Mouse (Mus musculus) heart, embryonic 16.5 days (tissue): ENCODE results near the gene Pla2g6. TPM values are rescaled to one million over a fixed set of nuclear protein-coding genes. Genes with fewer than 3 reads are reported as not detected.
A peak's percentile ranks its signal among the peaks of the same experiment; 100 is the strongest.

Source experiments
- ATAC-seq: fragments of 200-750 bp; cut with Nextera tagmentation; replicated peaks from 2 replicates; pipeline ENCODE4 v1.8.0; 2017; ENCODE audit warnings: moderate number of reproducible peaks; ENCODE audit not compliant: insufficient read depth, low FRiP score; ENCODE audit errors: extremely low read depth
- H3K27ac ChIP-seq: fragments of 300-500 bp; sonication (generic); 2 replicates; pipeline ENCODE4 v1.5.1; 2014; ENCODE audit warnings: mild to moderate bottlenecking, low read length, control low read depth, moderate library complexity
- H3K27me3 ChIP-seq: fragments of 300-500 bp; sonication (generic); 2 replicates; pipeline ENCODE4 v1.6.1; 2014; ENCODE audit warnings: low read length, mixed read lengths; ENCODE audit not compliant: control insufficient read depth, insufficient read depth
- H3K36me3 ChIP-seq: fragments of 300-500 bp; sonication (generic); 2 replicates; pipeline ENCODE4 v1.6.1; 2014; ENCODE audit not compliant: control insufficient read depth, insufficient read depth
- H3K4me1 ChIP-seq: fragments of 300-500 bp; sonication (generic); 2 replicates; pipeline ENCODE4 v1.6.1; 2014; ENCODE audit warnings: low read length, mixed read lengths; ENCODE audit not compliant: control insufficient read depth, insufficient read depth
- H3K4me2 ChIP-seq: fragments of 300-500 bp; sonication (generic); 2 replicates; pipeline ENCODE4 v1.6.1; 2014; ENCODE audit warnings: low read depth, mild to moderate bottlenecking, control low read depth, low read length
- H3K4me3 ChIP-seq: fragments of 300-500 bp; sonication (generic); 2 replicates; pipeline ENCODE4 v1.5.1; 2014; ENCODE audit warnings: mild to moderate bottlenecking, control low read depth, low read length
- H3K9ac ChIP-seq: fragments of 300-500 bp; sonication (generic); 2 replicates; pipeline ENCODE4 v1.6.1; 2014; ENCODE audit warnings: low read length, control low read depth
- H3K9me3 ChIP-seq: fragments of 300-500 bp; sonication (generic); replicated peaks from 2 replicates; pipeline ENCODE4 v1.6.1; 2016; ENCODE audit warnings: low read length; ENCODE audit not compliant: control insufficient read depth
- WGBS: fragments of 180-500 bp; shearing (Covaris S2); extraction: QIAGEN DNeasy Blood & Tissue Kit; methylation state at CpG from one replicate; pipeline ENCODE4 v1.1.7; 2014; 5-methylcytosine and 5-hydroxymethylcytosine counted together
- polyA plus RNA-seq: library from polyadenylated mRNA; unstranded; fragments of >200 nt; fragmentation: Nextera tagmentation; extraction: Ambion mirVana; gene quantifications from 2 replicates; pipeline ENCODE4 v1.2.1, GENCODE M21; 2015

The Pla2g6 gene
- polyA plus RNA-seq, result 12.1 and 13.7 TPM in 2 replicates

DNA sequence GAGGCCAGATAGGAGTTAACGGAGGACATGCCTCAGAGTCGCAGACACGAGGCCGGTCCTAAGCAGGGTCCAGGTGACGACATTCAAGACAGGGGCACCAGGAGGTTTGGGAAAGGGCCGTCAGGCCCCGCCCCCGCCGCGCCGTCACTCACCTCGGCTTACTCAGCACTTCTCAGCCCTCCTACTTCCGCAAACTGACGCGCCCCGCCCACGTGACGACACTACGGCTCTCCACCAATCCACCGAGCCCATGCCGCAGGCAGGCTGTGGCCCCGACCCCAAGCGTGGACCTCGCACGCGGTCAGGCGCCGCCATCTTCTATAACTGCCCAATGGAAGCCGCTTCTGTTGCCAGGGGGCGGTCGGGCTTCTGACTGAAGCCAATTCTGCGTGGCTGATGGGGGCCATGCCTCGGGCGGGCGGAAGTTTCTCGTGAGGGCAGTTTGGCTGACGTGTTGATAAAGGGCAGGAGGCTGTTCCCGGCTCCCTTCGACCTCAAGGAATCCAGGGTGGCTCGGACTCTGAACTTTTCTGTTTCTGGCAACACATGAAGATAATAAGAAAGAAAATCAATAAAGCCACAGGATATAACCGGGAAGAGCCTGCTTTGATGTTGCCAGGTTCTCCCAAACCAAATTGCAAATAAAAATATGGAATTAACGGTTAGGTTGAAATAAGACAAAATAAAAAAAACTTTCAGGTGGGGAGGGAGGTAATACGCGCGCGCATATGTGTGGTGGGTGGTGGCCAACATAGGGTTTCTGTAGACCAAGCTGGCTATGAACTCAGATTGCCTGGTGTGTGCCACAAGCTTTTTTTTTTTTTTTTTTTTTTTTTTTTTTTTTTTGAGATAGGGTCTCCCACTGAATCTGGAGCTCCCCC lies at the start of gene Pla2g6:
Gene Pla2g6 (minus strand): TSS at position 333 of the 881 bp plus-strand sequence.
- Histone ChIP-seq H3K9me3 (no peaks in the 10 kb centered on the region), H3K27ac (peak within 1 kb of the TSS; percentile 91), H3K27me3 (no peaks in the 10 kb centered on the region), H3K36me3 (no peaks in the 10 kb centered on the region), H3K9ac (peak within 1 kb of the TSS; percentile 88), H3K4me3 (peak within 1 kb of the TSS; percentile 71), H3K4me1 (peaks cover 23% of the 10 kb centered on the region), H3K4me2 (peak within 1 kb of the TSS; percentile 92)
- WGBS, result 3% methylated on average over 43 of the region's 46 CpGs
- peak; percentile 94 for ATAC-seq

DNA sequence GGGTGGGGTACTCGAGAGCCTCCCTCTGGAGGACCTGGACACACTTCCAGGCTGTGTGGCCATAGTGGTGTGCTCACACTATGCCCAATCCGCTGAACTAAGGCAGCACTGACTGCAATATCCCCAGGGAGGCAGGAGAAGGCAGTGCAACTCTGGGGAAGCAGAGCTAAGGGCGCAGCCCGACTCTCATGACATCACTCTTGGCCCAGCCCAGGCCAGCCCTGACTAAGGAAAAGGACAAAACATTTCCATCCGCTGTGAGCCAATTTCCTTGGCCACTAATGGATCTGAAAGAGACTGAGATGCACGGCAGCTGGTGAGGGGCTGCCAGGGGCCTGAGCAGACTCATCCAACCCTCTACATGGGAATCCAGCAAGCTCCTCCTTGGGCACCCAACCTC lies 49.5 kb upstream of the Pla2g6 start:
- peaks cover 24% of the 10 kb centered on the region for H3K36me3 ChIP-seq
- WGBS, result 51% methylated on average over 6 of the region's 6 CpGs
- peak overlapping the region; percentile 56 for H3K27ac ChIP-seq
- H3K4me2 ChIP-seq, result no peak overlapping the region
- peak; percentile 58; the same call in 1 of the 2 replicates for ATAC-seq
- no peak overlapping the region; the same call in 1 of the 2 replicates for H3K9ac ChIP-seq
- no peaks in the 10 kb centered on the region for H3K9me3 ChIP-seq
- peaks cover 38% of the 10 kb centered on the region for H3K4me1 ChIP-seq
- H3K27me3 ChIP-seq, result no peaks in the 10 kb centered on the region
- H3K4me3 ChIP-seq, result no peak overlapping the region

GRCm38 (mm10) chr15:79374760-79375159 lies 46.6 kb upstream of the Pla2g6 start:
- H3K36me3 ChIP-seq, result peaks cover 27% of the 10 kb centered on the region
- 59% methylated on average over 3 of the region's 3 CpGs for WGBS
- H3K4me1 ChIP-seq, result peaks cover 13% of the 10 kb centered on the region
- H3K4me3 ChIP-seq, result no peak overlapping the region
- no peak overlapping the region for H3K9ac ChIP-seq
- no peaks in the 10 kb centered on the region for H3K27me3 ChIP-seq
- H3K9me3 ChIP-seq, result no peaks in the 10 kb centered on the region
- H3K27ac ChIP-seq, result no peak overlapping the region
- no peak for ATAC-seq
- H3K4me2 ChIP-seq, result no peak overlapping the region

- Histone ChIP-seq H3K36me3 (peaks cover 26% of the 10 kb centered on the region), H3K4me1 (peaks cover 5% of the 10 kb centered on the region), H3K4me2 (no peak overlapping the region), H3K9me3 (no peaks in the 10 kb centered on the region), H3K4me3 (no peak overlapping the region), H3K27me3 (no peaks in the 10 kb centered on the region), H3K9ac (no peak overlapping the region), H3K27ac (no peak overlapping the region)
- no peak for ATAC-seq
- WGBS, result 73% methylated on average over 7 of the region's 7 CpGs
These were observed 42.2 kb upstream of the Pla2g6 start for GRCm38 (mm10) chr15:79370281-79370843.

- Histone ChIP-seq H3K36me3 (peaks cover 33% of the 10 kb centered on the region), H3K4me3 (no peak overlapping the region), H3K9ac (no peak overlapping the region), H3K4me1 (peaks cover 5% of the 10 kb centered on the region), H3K4me2 (no peak overlapping the region), H3K9me3 (no peaks in the 10 kb centered on the region), H3K27ac (peak overlapping the region; percentile 43), H3K27me3 (no peaks in the 10 kb centered on the region)
- no peak for ATAC-seq
- 72% methylated on average over 15 of the region's 15 CpGs for WGBS
These were observed 41.5 kb upstream of the Pla2g6 start for GRCm38 (mm10) chr15:79369452-79370280.

- peaks cover 39% of the 10 kb centered on the region for H3K36me3 ChIP-seq
- WGBS, result 71% methylated on average over 8 of the region's 8 CpGs
- no peaks in the 10 kb centered on the region for H3K27me3 ChIP-seq
- no peak overlapping the region for H3K4me2 ChIP-seq
- H3K4me3 ChIP-seq, result no peak overlapping the region
- no peak overlapping the region for H3K9ac ChIP-seq
- H3K27ac ChIP-seq, result peak overlapping the region; percentile 74
- ATAC-seq, result no peak
- peaks cover 5% of the 10 kb centered on the region for H3K4me1 ChIP-seq
- H3K9me3 ChIP-seq, result no peaks in the 10 kb centered on the region
These were observed 40.8 kb upstream of the Pla2g6 start for GRCm38 (mm10) chr15:79368861-79369440.

GRCm38 (mm10) chr15:79368313-79368811 lies 40.2 kb upstream of the Pla2g6 start:
- Histone ChIP-seq H3K4me2 (no peak overlapping the region), H3K27me3 (no peaks in the 10 kb centered on the region), H3K27ac (peak overlapping the region; percentile 74), H3K4me3 (no peak overlapping the region), H3K9ac (peak overlapping the region; percentile 15), H3K9me3 (no peaks in the 10 kb centered on the region), H3K36me3 (peaks cover 44% of the 10 kb centered on the region), H3K4me1 (peaks cover 5% of the 10 kb centered on the region)
- peak; percentile 77 for ATAC-seq
- WGBS, result 33% methylated on average over 14 of the region's 14 CpGs

DNA sequence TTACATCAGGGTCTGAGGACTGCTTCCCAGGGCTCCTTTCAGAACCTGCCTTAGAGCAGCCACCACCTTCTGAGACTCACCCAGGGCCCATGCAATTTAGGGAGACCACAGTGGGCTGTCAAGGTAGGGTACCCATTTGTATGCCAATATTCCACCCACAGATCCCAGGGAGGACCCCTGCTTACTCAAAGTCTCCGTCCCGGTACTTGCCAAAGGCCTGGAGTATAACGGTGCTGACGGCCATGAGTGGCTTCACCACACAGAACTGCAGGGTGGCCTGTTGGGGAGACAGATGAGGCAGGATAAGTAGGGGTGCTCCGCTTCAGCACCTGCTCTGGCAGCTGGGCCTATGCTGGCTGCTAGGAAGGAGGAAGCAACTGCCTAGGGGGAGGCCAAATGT lies 38.2 kb upstream of the Pla2g6 start:
- no peaks in the 10 kb centered on the region for H3K27me3 ChIP-seq
- H3K36me3 ChIP-seq, result peaks cover 52% of the 10 kb centered on the region
- no peak for ATAC-seq
- peaks cover 10% of the 10 kb centered on the region for H3K4me1 ChIP-seq
- no peak overlapping the region for H3K9ac ChIP-seq
- H3K4me2 ChIP-seq, result no peak overlapping the region
- no peak overlapping the region for H3K27ac ChIP-seq
- no peak overlapping the region for H3K4me3 ChIP-seq
- H3K9me3 ChIP-seq, result no peaks in the 10 kb centered on the region
- WGBS, result 91% methylated on average over 5 of the region's 5 CpGs
